Mouse (Mus musculus) limb, embryonic 10.5 days (tissue): ENCODE results near the gene Zfp553. TPM values are rescaled to one million over a fixed set of nuclear protein-coding genes. Genes with fewer than 3 reads are reported as not detected.
A peak's percentile ranks its signal among the peaks of the same experiment; 100 is the strongest.

ENCODE experiments used
- DNase-seq: peaks from one replicate; pipeline ENCODE4 v3.0.0-alpha.2; 2017; ENCODE audit warnings: low spot score
- H3K27ac ChIP-seq: fragments of 300-500 bp; sonication (generic); 2 replicates; pipeline ENCODE4 v1.5.1; 2016; ENCODE audit warnings: mild to moderate bottlenecking
- H3K27me3 ChIP-seq: fragments of 300-500 bp; sonication (generic); 2 replicates; pipeline ENCODE4 v1.6.1; 2016; ENCODE audit warnings: low read depth, mild to moderate bottlenecking; ENCODE audit not compliant: poor library complexity, severe bottlenecking
- H3K36me3 ChIP-seq: fragments of 300-500 bp; sonication (generic); 2 replicates; pipeline ENCODE4 v1.6.1; 2016; ENCODE audit warnings: mild to moderate bottlenecking, moderate library complexity
- H3K4me1 ChIP-seq: fragments of 300-500 bp; sonication (generic); 2 replicates; pipeline ENCODE4 v1.6.1; 2016
- H3K4me3 ChIP-seq: fragments of 300-500 bp; sonication (generic); 2 replicates; pipeline ENCODE4 v1.5.1; 2016; ENCODE audit warnings: mild to moderate bottlenecking, moderate library complexity
- H3K9me3 ChIP-seq: fragments of 300-500 bp; sonication (generic); replicated peaks from 2 replicates; pipeline ENCODE4 v1.6.1; 2016; ENCODE audit warnings: mild to moderate bottlenecking
- WGBS: fragments of 180-500 bp; shearing (Covaris S2); methylation state at CpG from one replicate; pipeline ENCODE4 v1.1.7; 2016; 5-methylcytosine and 5-hydroxymethylcytosine counted together
- polyA plus RNA-seq: library from polyadenylated mRNA; unstranded; fragments of >200 nt; fragmentation: Nextera tagmentation; extraction: Ambion mirVana; gene quantifications from 2 replicates; pipeline ENCODE4 v1.2.1, GENCODE M21; 2016

The Zfp553 gene
- polyA plus RNA-seq, 1 experiment from 2014 or later = 74.2 TPM

DNA sequence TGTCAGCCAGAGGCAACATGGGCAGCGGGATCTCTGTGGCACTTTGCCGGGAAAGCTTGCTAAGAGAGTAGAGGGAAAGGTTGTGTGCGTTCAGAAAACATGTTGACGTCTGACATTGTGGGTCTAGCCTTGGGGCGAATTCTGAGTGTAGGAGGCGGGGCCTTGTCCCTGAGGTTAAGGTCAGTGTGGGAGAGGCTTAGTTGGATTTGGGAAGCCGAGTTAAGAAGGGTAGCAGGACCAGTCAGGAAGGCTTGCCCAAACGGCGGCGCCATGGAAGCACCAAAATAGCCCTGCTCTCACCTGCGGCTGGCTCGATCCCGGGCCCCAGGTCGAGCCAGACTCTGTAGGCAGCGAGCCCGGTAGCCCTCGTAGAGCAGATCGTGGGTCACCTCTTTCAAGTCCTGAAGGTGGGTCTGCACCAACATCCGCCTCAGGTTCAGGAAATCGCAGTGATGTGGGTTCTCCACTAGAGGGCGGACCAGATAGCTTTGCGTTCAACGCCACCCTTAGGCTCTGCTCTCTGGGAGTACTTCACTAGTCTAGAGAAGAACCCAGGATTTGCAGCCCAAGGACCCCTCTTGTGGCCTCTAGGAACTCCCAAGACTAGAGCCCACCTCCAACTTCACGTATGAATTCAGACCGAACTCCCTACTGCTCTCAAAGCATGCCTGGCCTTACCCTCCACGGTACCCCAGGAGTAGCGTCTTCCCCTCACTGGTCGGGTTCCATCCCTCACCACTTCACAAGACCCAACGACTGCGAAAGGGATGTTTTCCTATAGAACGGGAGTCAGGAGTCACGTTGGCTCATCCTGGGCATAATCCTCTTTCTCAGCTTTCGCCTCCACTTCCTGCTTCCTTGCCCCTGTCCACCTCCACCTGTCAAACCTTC, 17.6 kb upstream of the Zfp553 start:
- H3K9me3 ChIP-seq = no peaks in the 10 kb centered on the region
- H3K4me3 ChIP-seq = peak overlapping the region; percentile 48
- WGBS = 20% methylated on average over 33 of the region's 33 CpGs
- H3K36me3 ChIP-seq = no peaks in the 10 kb centered on the region
- H3K4me1 ChIP-seq = peaks cover 34% of the 10 kb centered on the region
- peaks cover 25% of the 10 kb centered on the region for H3K27me3 ChIP-seq
- peak; percentile 76 for DNase-seq
- H3K27ac ChIP-seq = peak overlapping the region; percentile 63

DNA sequence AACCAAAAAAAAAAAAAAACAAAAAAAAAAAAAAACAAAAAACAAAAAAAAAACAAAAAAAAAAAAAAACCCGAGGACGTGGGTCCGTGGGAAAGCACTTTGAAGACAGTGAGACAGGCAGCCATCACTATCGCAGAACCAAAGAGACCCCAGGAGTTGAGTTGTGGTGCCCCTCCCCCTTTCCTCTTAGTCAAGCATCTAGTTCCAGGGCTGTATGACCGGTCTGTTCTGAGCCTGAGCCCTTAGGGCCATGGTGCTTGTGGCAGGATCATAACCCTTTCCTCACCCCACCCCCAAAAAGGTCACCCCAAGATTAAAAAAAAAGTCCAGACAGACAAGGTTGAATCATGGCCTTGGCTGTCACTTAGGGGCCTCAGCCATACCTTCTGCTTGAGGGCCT, 16.6 kb upstream of the Zfp553 start:
- H3K4me3 ChIP-seq = no peak overlapping the region
- WGBS = 89% methylated on average over 5 of the region's 5 CpGs
- no peak for DNase-seq
- no peak overlapping the region for H3K27ac ChIP-seq
- peaks cover 34% of the 10 kb centered on the region for H3K4me1 ChIP-seq
- no peaks in the 10 kb centered on the region for H3K36me3 ChIP-seq
- peaks cover 25% of the 10 kb centered on the region for H3K27me3 ChIP-seq
- H3K9me3 ChIP-seq = no peaks in the 10 kb centered on the region

DNA sequence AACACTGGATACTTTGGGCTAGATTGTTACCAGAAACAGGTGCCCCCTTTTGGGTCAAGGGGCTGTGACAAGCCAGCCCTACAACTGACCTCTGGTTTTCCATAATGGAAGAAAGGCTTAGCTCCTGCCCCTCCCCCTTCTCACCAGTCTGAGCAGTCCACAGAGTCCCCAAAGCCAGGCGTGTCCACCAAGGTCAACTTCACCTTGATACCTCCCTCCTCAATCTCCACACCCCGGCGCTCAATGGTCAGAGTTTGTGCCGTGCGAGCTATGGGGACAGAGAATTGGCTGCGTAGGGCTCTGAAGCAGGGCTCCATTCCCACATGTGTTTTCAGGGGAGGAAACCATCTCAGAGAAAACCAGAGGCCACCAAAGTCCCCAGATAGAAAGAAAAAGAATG, 15.4 kb upstream of the Zfp553 start:
- 88% methylated on average over 6 of the region's 6 CpGs for WGBS
- peaks cover 23% of the 10 kb centered on the region for H3K27me3 ChIP-seq
- peaks cover 31% of the 10 kb centered on the region for H3K4me1 ChIP-seq
- H3K27ac ChIP-seq = no peak overlapping the region
- H3K9me3 ChIP-seq = no peaks in the 10 kb centered on the region
- H3K36me3 ChIP-seq = peaks cover 6% of the 10 kb centered on the region
- no peak overlapping the region for H3K4me3 ChIP-seq
- DNase-seq = no peak

DNA sequence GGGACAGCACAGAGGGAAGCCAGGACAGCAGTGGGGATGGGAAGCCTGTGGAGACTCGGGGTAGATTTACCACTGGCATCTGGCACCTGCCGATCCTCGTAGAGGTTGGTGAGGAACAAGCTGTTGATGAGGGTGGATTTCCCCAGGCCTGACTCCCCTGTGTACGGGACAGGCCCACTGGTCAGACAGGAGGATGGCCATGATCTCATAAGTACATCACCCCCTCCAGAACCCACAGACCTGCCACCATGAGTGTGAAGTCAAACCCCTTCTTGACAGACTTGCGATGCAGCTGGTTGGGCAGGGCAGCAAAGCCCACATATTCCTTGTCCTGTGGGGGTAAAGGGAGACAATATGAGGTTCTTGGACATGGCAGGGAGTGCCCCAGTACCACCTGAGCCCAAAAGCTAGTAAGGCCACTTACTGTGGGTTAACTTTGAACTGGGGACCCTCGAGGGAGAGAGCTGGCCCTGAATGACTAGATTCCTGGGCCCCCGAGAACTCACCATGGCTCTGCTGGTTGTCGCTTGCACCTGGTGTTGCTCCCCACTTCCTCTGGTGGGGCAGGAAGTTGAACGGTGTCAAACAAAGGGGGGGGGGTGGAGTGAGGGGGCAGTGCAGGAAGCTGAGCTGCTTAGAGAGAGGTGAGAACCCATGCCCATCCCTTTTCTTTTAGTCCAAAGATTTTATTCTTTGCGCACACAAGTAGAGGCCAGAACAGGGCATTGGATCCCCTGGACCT, 14.8 kb upstream of the Zfp553 start:
- no peak for DNase-seq
- H3K4me1 ChIP-seq = peaks cover 31% of the 10 kb centered on the region
- peaks cover 18% of the 10 kb centered on the region for H3K27me3 ChIP-seq
- peak overlapping the region; percentile 25; the same call in 1 of the 2 replicates for H3K27ac ChIP-seq
- 80% methylated on average over 10 of the region's 10 CpGs for WGBS
- H3K4me3 ChIP-seq = no peak overlapping the region
- H3K36me3 ChIP-seq = peaks cover 11% of the 10 kb centered on the region
- H3K9me3 ChIP-seq = no peaks in the 10 kb centered on the region

DNA sequence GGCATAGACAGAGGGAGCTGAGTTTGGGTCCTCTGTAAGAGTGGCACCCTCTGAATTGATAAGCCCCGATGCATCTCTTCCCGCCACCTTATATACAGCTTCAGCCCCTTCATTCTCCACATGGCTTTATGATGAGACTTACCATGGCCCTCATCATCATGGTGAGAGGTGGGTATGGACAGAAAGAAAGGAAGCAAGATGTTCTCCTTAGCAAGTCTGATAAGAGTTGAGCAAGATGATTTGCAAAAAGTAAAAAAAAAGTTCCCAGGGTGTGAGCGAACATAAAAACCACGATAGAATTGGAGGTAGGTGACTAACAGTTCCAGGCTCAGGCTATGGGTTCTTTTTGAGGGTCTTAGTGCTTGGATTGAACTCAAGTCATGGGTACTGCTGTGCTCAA, 14.2 kb upstream of the Zfp553 start:
- Histone ChIP-seq H3K4me1 (peaks cover 31% of the 10 kb centered on the region), H3K27me3 (peaks cover 13% of the 10 kb centered on the region), H3K9me3 (no peaks in the 10 kb centered on the region), H3K4me3 (no peak overlapping the region), H3K36me3 (peaks cover 17% of the 10 kb centered on the region), H3K27ac (no peak overlapping the region)
- 93% methylated on average over 4 of the region's 4 CpGs for WGBS
- DNase-seq = no peak

DNA sequence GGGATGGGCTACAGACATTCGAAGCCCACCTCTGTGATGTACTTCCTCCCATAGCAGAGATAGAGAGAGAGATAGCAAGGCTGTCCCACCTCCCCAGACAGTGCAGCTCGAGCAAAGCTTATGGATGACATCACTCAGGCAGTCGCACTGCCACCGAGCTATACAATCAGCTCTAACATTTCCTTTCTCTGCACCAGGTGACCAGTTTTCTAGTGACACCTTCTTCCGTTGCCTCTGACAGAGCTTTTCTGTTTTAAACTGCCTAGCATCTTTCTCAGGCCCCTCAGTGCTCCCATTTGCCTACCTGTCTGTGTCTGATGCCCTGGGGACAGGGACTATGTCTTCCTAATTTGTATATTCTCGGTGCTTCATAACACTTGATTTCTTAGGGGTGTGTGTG, 12.4 kb upstream of the Zfp553 start:
- H3K4me3 ChIP-seq = no peak overlapping the region
- no peak for DNase-seq
- H3K27me3 ChIP-seq = no peaks in the 10 kb centered on the region
- H3K9me3 ChIP-seq = no peaks in the 10 kb centered on the region
- no peak overlapping the region for H3K27ac ChIP-seq
- H3K36me3 ChIP-seq = peaks cover 19% of the 10 kb centered on the region
- peaks cover 14% of the 10 kb centered on the region for H3K4me1 ChIP-seq
- WGBS = 90% methylated on average over 6 of the region's 6 CpGs

DNA sequence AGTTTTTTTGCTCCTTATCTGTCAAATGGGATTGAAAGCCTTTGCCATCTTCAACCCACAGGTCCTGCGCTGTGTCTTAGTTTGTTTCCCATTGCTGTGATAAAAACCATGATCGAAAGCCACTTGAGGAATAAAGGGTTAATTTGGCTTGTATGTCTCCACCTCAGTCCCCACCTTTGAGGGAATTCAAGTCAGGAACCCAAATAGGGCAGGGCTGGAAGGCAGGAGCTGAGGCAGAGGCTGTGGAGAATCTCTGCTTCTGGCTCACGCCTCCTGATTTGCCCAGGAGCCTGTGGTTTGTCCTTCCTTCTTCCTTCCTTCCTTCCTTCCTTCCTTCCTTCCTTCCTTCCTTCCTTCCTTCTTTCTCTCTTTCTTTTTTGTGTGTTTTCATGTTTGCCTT, 9.8 kb upstream of the Zfp553 start:
- 95% methylated on average over 3 of the region's 3 CpGs for WGBS
- H3K27ac ChIP-seq = no peak overlapping the region
- H3K4me3 ChIP-seq = no peak overlapping the region
- H3K36me3 ChIP-seq = peaks cover 23% of the 10 kb centered on the region
- peaks cover 4% of the 10 kb centered on the region for H3K4me1 ChIP-seq
- DNase-seq = no peak
- H3K9me3 ChIP-seq = no peaks in the 10 kb centered on the region
- H3K27me3 ChIP-seq = no peaks in the 10 kb centered on the region

DNA sequence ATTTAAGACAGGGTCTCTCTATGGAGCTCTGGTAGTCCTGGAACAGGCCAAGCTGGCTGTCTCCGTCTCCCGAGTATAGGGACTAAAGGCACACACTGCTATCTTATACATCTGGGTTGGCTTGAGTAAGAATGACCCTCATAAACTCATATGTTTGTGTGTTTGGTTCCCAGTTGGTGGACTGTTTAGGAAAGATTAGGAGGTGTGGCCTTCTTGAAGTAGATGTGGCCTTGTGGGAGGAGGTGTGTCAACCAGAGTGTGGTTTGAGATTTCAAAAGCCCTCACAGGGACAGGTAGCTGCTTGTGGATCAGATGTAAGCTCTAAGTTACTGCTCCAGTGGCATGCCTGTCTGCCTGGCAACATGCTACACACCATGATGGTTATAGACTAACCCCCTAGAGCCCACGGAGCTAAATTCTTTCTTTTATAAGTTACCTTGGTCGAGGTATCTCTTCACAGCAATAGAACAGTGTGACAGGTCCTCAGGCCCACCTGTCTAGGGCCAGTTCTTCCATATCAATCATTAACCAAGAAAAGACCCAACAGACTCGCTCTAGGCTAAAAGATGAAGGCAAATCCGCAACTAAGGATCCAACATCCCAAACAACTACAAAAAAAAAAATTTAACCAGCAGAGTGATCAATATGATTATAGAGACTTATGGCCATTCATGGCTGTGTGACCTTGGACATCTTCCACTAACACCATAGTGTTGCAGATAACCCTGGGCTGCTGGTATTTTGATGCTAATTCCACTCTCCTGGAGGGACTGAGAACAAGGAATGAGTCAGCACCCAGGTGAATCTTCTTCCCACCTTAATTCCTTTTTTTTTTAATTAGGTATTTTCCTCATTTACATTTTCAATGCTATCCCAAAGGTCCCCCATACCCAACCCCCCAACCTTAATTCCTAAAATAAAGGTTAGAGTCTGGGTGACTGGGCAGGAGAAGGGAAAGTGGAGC, 9.1 kb upstream of the Zfp553 start:
- Histone ChIP-seq H3K9me3 (no peaks in the 10 kb centered on the region), H3K4me3 (no peak overlapping the region), H3K27ac (no peak overlapping the region), H3K27me3 (no peaks in the 10 kb centered on the region), H3K4me1 (no peaks in the 10 kb centered on the region), H3K36me3 (peaks cover 26% of the 10 kb centered on the region)
- 78% methylated on average over 6 of the region's 6 CpGs for WGBS
- no peak for DNase-seq

DNA sequence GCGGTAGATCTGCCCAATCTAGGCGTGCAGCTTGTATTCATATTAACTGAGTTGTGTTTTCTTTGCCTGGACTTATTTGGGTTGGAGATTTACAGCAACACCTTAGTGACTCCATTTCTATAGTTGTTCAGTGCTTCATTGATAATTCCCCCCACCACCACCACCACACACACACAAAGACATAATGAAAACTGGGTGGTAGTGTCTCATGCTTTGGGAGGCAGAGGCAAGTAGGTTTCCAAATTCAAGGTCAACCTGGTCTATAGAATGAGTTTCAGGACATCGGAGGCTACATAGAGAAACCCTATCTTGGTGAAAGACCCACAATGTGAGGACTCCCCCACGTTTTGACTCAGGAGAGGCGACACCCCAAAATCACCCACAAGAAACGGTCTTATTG, 8.2 kb upstream of the Zfp553 start:
- no peak for DNase-seq
- Histone ChIP-seq H3K27me3 (no peaks in the 10 kb centered on the region), H3K4me3 (no peak overlapping the region), H3K9me3 (no peaks in the 10 kb centered on the region), H3K36me3 (peaks cover 34% of the 10 kb centered on the region), H3K27ac (no peak overlapping the region), H3K4me1 (no peaks in the 10 kb centered on the region)
- 92% methylated on average over 6 of the region's 6 CpGs for WGBS

DNA sequence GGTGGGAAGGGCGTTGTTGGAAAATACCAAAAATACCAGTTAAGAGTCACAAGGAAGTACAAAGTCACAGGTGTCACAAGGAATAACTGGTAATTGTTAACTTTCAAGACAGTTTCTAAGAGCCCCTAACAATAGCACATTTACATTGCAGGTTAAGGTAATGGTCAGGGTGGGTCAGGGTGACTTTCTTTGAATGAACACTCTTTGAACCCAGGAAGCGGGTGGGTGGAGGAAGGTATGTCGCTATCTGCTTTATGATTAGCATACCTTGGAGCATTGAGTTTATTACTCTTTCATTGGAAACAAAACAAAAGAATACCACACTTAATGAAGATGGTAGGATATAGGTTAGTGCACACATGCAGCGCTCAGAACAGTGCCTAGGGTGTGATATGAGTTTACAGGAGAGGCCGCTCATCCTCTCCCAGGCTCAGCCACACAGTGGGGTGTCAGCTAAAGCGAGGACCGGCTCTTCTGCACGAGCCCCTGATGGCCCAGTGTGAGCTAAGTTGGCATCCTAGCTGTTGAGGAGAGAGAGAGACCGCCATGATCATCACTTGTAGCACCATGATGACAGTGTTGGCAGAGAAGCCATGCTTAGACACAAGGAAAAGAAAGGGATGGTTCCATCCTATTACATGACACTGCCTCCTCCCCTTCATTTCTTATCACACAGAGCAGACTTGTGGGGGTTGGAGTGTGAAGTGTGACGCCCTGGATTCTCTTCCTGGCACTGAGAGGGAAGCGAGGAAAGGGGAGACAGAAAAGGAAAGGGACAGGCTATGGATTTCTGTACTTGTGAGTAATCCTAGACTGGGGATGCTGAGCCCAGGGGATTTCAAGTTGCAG, 7.5 kb upstream of the Zfp553 start:
- peaks cover 41% of the 10 kb centered on the region for H3K36me3 ChIP-seq
- H3K27ac ChIP-seq = no peak overlapping the region
- no peaks in the 10 kb centered on the region for H3K9me3 ChIP-seq
- no peak overlapping the region for H3K4me3 ChIP-seq
- WGBS = 83% methylated on average over 11 of the region's 11 CpGs
- no peaks in the 10 kb centered on the region for H3K27me3 ChIP-seq
- peaks cover 5% of the 10 kb centered on the region; the same call in 1 of the 2 replicates for H3K4me1 ChIP-seq
- DNase-seq = no peak

DNA sequence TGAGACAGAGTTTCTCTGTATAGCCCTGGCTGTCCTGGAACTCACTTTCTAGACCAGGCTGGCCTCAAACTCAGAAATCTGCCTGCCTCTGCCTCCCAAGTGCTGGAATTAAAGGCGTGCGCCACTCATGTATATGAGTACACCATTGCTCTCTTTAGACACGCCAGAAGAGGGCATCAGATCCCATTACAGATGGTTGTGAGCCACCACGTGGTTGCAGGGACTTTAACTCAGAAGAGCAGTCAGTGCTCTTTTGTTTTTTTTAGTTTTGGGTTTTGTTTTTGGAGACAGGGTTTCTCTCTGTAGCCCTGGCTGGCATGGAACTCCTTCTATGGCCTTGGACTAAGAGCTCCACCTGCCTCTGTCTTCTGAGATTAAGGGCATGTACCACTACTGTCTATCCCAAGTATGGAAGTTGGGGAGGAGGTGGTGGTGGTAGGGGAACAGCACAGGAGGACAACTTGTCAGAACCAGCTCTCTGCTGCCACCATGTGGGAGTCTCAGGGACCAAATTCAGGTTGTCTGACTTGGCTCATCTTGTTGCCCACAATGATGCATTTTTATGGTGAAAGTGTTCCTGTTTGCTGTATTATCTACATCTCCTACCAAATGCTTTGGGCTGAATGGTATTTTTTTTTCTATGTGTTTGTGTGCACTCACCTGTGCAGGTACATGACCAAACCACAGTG, 4.1 kb upstream of the Zfp553 start:
- Histone ChIP-seq H3K36me3 (peaks cover 37% of the 10 kb centered on the region), H3K27ac (no peak overlapping the region), H3K4me1 (peaks cover 22% of the 10 kb centered on the region), H3K9me3 (no peaks in the 10 kb centered on the region), H3K4me3 (no peak overlapping the region), H3K27me3 (no peaks in the 10 kb centered on the region)
- WGBS = 65% methylated on average over 4 of the region's 4 CpGs
- DNase-seq = peak; percentile 59
